Mouse (Mus musculus) limb, embryonic 12.5 days (tissue): ENCODE measurements around the gene C1qtnf4. TPM values are rescaled to one million over a fixed set of nuclear protein-coding genes. Genes with fewer than 3 reads are reported as not detected.
A peak's percentile ranks its signal among the peaks of the same experiment; 100 is the strongest.
"Not testable (repeated sequence)": the region's sequence is repeated elsewhere in the genome, so short reads cannot be mapped to it uniquely, and the experiment has no call there.

Source experiments
- ATAC-seq: fragments of 200-750 bp; cut with Nextera tagmentation; 2 replicates; pipeline ENCODE4 v1.8.0; 2017; ENCODE audit warnings: low read depth, moderate TSS enrichment; ENCODE audit not compliant: insufficient number of reproducible peaks, insufficient read depth, low FRiP score, low TSS enrichment
- H3K27ac ChIP-seq: fragments of 300-500 bp; sonication (generic); 2 replicates; pipeline ENCODE4 v1.5.1; 2016; ENCODE audit warnings: mild to moderate bottlenecking, moderate library complexity
- H3K27me3 ChIP-seq: fragments of 300-500 bp; sonication (generic); 2 replicates; pipeline ENCODE4 v1.6.1; 2016; ENCODE audit warnings: mild to moderate bottlenecking, moderate library complexity
- H3K36me3 ChIP-seq: fragments of 300-500 bp; sonication (generic); 2 replicates; pipeline ENCODE4 v1.6.1; 2016; ENCODE audit warnings: mild to moderate bottlenecking, moderate library complexity
- H3K4me1 ChIP-seq: fragments of 300-500 bp; sonication (generic); replicated peaks from 2 replicates; pipeline ENCODE4 v1.6.1; 2016
- H3K4me2 ChIP-seq: fragments of 300-500 bp; sonication (generic); 2 replicates; pipeline ENCODE4 v1.6.1; 2016; ENCODE audit warnings: mild to moderate bottlenecking, moderate library complexity
- H3K4me3 ChIP-seq: fragments of 300-500 bp; sonication (generic); replicated peaks from 2 replicates; pipeline ENCODE4 v1.5.1; 2016; ENCODE audit warnings: mild to moderate bottlenecking
- H3K9ac ChIP-seq: fragments of 300-500 bp; sonication (generic); replicated peaks from 2 replicates; pipeline ENCODE4 v1.6.1; 2016; ENCODE audit warnings: mild to moderate bottlenecking, moderate library complexity
- H3K9me3 ChIP-seq: fragments of 300-500 bp; sonication (generic); 2 replicates; pipeline ENCODE4 v1.6.1; 2016; ENCODE audit warnings: mild to moderate bottlenecking, moderate library complexity
- WGBS: fragments of 180-500 bp; shearing (Covaris S2); methylation state at CpG from one replicate; pipeline ENCODE4 v1.1.7; 2016; 5-methylcytosine and 5-hydroxymethylcytosine counted together
- polyA plus RNA-seq: library from polyadenylated mRNA; unstranded; fragments of >200 nt; fragmentation: Nextera tagmentation; extraction: Ambion mirVana; gene quantifications from 2 replicates; pipeline ENCODE4 v1.2.1, GENCODE M21; 2016

C1qtnf4 gene
- polyA plus RNA-seq, 1 experiment from 2014 or later = 20.9 TPM

DNA sequence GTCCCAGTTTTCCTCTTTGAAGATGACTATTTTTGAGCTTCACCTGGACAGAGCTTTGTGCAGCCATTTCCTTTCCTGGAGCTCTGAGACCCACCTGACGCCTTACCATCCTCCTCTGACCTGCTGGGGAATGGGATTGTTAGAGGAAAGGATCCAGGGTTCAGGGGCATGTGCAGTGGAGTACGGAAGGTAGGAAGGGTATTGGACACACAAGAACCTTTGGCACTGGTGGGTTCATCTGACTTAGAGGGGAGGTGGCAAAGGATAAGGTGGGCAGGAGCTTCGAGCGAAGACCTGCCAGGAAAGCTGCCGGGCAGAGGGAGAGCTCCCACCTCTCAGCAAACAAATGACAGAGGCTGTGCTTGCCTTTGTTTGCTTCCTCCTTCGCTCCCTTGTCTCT lies 776 bp downstream of the C1qtnf4 start:
- Histone ChIP-seq H3K36me3 (no peaks in the 10 kb centered on the region), H3K4me3 (peak overlapping the region; percentile 64), H3K27me3 (peaks cover 75% of the 10 kb centered on the region), H3K27ac (no peak overlapping the region), H3K4me2 (peak overlapping the region; percentile 94), H3K9me3 (no peaks in the 10 kb centered on the region), H3K9ac (no peak overlapping the region), H3K4me1 (peaks cover 32% of the 10 kb centered on the region)
- no peak for ATAC-seq
- WGBS = 45% methylated on average over 6 of the region's 6 CpGs

DNA sequence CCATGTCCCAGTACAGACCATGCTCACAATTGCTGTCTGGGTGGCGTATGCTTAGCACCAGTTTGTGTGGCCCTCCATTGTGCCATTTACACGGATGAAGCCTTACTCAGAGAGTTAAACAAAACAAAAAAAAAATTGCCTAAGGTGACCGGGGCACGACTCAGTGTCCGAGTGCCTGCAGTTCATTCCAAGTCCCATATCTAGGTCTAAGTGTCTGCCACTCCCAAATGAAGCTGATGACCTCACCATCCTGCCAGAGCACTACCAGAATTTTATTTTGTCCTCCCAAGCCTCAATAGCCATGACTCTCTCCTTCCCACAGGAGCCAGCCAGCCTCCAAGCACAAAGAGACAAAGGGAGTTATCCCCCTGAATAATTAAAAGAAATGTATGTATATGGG lies 2.0 kb downstream of the C1qtnf4 start:
- no peak overlapping the region for H3K27ac ChIP-seq
- H3K9me3 ChIP-seq = no peaks in the 10 kb centered on the region
- WGBS = 82% methylated on average over 5 of the region's 5 CpGs
- H3K4me1 ChIP-seq = peaks cover 32% of the 10 kb centered on the region
- H3K9ac ChIP-seq = no peak overlapping the region
- ATAC-seq = no peak
- peaks cover 70% of the 10 kb centered on the region for H3K27me3 ChIP-seq
- H3K4me3 ChIP-seq = no peak overlapping the region
- no peak overlapping the region for H3K4me2 ChIP-seq
- H3K36me3 ChIP-seq = peaks cover 9% of the 10 kb centered on the region; the same call in 1 of the 2 replicates

DNA sequence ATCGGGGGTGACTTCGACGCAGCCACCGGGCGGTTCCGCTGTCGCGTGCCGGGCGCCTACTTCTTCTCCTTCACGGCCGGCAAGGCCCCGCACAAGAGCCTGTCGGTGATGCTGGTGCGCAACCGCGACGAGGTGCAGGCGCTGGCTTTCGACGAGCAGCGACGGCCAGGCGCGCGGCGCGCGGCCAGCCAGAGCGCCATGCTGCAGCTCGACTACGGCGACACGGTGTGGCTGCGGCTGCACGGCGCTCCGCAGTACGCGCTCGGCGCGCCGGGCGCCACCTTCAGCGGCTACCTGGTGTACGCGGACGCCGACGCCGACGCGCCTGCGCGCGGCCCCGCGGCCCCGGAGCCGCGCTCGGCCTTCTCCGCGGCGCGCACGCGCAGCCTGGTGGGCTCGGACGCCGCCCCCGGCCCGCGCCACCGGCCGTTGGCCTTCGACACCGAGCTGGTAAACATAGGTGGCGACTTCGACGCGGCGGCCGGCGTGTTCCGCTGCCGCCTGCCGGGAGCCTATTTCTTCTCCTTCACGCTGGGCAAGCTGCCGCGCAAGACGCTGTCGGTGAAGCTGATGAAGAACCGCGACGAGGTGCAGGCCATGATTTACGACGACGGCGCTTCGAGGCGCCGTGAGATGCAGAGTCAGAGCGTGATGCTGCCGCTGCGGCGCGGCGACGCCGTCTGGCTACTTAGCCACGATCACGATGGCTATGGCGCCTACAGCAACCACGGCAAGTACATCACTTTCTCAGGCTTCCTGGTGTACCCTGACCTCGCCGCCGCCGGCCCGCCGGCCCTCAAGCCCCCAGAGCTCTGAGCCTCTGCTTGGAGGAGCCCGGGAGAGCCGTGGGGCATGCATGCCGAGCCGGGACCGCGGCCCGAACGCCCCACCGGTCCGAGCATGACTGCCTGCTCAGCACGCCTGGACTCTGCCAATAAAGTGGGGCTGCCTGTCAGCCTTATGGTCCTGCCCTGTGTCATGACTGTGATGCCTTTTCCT lies 4.2 kb downstream of the C1qtnf4 start:
- H3K9ac ChIP-seq = peak overlapping the region; percentile 74
- peaks cover 59% of the 10 kb centered on the region for H3K27me3 ChIP-seq
- peak; percentile 62 for ATAC-seq
- peak overlapping the region; percentile 80 for H3K4me2 ChIP-seq
- H3K36me3 ChIP-seq = peaks cover 24% of the 10 kb centered on the region; the same call in 1 of the 2 replicates
- H3K27ac ChIP-seq = 0 out of 2 replicates have a peak overlapping the region, but pooled peaks have one; percentile 50
- peak overlapping the region; percentile 54 for H3K4me3 ChIP-seq
- peaks cover 29% of the 10 kb centered on the region for H3K4me1 ChIP-seq
- 3% methylated on average over 133 of the region's 133 CpGs for WGBS
- H3K9me3 ChIP-seq = no peaks in the 10 kb centered on the region

DNA sequence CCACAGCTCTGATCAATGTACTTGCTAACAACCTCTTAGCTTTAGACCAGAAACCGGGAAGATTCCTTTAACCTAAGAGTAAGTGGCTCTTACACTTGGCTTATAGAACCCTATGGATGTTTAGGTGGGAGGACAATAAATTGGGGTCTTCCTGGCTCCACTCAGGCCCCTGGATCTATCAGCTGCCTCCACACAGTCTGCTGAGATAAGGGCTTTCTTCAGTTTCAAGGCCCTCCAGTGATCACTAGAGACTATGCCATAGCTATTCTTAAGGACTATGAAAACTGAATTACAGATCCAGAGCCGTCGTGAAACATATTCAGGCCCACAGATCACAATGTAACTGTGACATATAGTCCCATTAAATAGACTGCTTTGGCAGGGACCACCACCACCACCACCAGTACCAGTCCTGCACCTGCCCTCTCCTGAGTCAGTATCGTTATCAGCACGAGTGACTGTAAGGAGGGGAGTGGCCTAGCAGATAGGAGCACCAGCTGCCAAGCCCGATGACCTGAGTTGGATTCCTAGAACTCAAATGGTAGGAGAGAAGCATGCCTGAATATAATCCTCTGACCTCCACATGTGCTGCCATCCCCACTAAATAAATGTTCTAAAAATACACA lies 8.1 kb downstream of the C1qtnf4 start:
- Histone ChIP-seq H3K4me2 (no peak overlapping the region), H3K9me3 (no peaks in the 10 kb centered on the region), H3K4me1 (peaks cover 15% of the 10 kb centered on the region; the same call in 1 of the 2 replicates), H3K9ac (no peak overlapping the region), H3K27me3 (peaks cover 20% of the 10 kb centered on the region), H3K27ac (no peak overlapping the region), H3K36me3 (peaks cover 62% of the 10 kb centered on the region), H3K4me3 (no peak overlapping the region)
- ATAC-seq = no peak
- WGBS = 91% methylated on average over 6 of the region's 6 CpGs

- H3K27ac ChIP-seq, H3K4me3 ChIP-seq, H3K4me2 ChIP-seq, H3K9me3 ChIP-seq, H3K9ac ChIP-seq, ATAC-seq: not testable (repeated sequence)
- 92% methylated on average over 3 of the region's 3 CpGs for WGBS
- peaks cover 67% of the 10 kb centered on the region for H3K36me3 ChIP-seq
- peaks cover 12% of the 10 kb centered on the region; the same call in 1 of the 2 replicates for H3K4me1 ChIP-seq
- H3K27me3 ChIP-seq = peaks cover 15% of the 10 kb centered on the region
Observed at GRCm38 (mm10) chr2:90894299-90894677, 8.6 kb downstream of the C1qtnf4 start.

GRCm38 (mm10) chr2:90903398-90903797 lies 17.7 kb downstream of the C1qtnf4 start:
- H3K36me3 ChIP-seq = peaks cover 65% of the 10 kb centered on the region
- peak overlapping the region; percentile 93 for H3K9ac ChIP-seq
- peak overlapping the region; percentile 78 for H3K4me2 ChIP-seq
- peaks cover 21% of the 10 kb centered on the region for H3K4me1 ChIP-seq
- H3K27me3 ChIP-seq = no peaks in the 10 kb centered on the region
- H3K9me3 ChIP-seq = no peaks in the 10 kb centered on the region
- no peak overlapping the region for H3K27ac ChIP-seq
- peak overlapping the region; percentile 88 for H3K4me3 ChIP-seq
- ATAC-seq = no peak
- 91% methylated on average over 2 of the region's 2 CpGs for WGBS

DNA sequence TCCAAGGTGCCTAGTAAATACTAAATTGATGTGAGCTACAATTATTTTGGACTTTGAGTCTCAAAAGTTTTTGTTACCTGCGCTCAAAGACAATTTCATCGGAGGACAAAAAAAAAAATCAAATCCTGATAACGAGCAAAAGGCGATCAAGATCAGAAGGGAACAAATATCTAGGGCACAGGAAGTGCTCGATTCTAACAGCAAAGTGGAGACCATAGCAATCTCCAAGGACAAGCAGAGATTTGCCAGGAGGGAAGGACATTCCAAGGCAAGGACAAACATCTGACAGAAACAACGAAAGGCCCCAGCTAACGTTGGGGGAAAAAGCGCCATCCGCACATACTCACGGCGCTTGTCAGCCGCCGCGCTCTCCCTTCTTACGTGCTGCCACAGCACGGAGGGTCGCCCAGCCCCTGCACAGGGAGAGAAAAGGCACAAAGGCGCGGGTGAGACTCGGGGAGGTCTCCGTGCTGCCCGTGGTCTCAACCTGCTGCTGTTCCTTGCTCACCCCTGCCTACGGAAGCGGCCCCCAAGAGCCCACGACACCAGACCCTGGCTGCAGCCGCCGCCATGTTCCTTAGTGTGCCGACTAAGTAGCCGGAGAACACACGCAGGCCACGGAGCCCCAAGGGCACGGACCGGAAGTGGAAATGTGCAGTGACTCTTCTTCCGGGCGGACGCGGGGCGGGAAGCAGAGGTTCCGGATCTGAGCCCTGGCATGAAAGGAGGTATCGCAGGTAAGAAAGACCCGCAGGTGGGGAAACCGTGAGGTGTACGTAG lies 18.6 kb downstream of the C1qtnf4 start, which contains the start of the genes Kbtbd4 and Ndufs3:
Kbtbd4 (plus strand) TSS at position 665 of the 780 bp plus-strand sequence.
Ndufs3 (minus strand) TSS at position 752 of the 780 bp plus-strand sequence.
- peaks cover 65% of the 10 kb centered on the region for H3K36me3 ChIP-seq
- peak within 1 kb of the TSS; percentile 93 for H3K27ac ChIP-seq
- H3K9ac ChIP-seq = peak within 1 kb of the TSS; percentile 93
- peaks cover 21% of the 10 kb centered on the region for H3K4me1 ChIP-seq
- WGBS = under 1% methylated on average over 43 of the region's 43 CpGs
- H3K9me3 ChIP-seq = no peaks in the 10 kb centered on the region
- H3K4me3 ChIP-seq = peak within 1 kb of the TSS; percentile 88
- H3K27me3 ChIP-seq = no peaks in the 10 kb centered on the region
- peak; percentile 91 for ATAC-seq
- peak within 1 kb of the TSS; percentile 78 for H3K4me2 ChIP-seq

GRCm38 (mm10) chr2:90904856-90905224 lies 19.2 kb downstream of the C1qtnf4 start:
- Histone ChIP-seq H3K36me3 (peaks cover 65% of the 10 kb centered on the region), H3K27ac (peak overlapping the region; percentile 93), H3K27me3 (no peaks in the 10 kb centered on the region), H3K4me3 (peak overlapping the region; percentile 88), H3K9me3 (no peaks in the 10 kb centered on the region), H3K4me2 (peak overlapping the region; percentile 78), H3K4me1 (peaks cover 21% of the 10 kb centered on the region), H3K9ac (peak overlapping the region; percentile 93)
- ATAC-seq = peak; percentile 77
- WGBS = 1% methylated on average over 21 of the region's 21 CpGs

DNA sequence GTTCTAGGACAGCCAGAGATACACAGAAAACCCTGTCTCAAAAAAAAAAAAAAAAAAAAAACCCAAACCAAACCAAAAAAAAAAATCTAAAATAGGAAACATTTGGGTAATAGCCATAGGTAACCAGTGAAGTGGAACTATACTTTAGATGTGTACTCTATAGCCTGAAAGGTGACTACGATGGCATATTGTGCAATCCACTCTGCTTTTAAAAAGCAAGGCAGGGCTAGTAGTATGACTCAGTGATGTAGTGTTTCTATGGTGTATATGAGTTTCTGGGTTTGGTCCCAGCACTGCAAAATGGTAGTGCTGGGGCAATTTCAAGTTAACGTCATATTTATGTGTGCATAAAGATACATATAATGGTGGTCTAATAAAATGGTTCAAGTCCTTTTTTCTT lies 21.1 kb downstream of the C1qtnf4 start:
- H3K9ac ChIP-seq = no peak overlapping the region
- H3K4me2 ChIP-seq = no peak overlapping the region
- peaks cover 67% of the 10 kb centered on the region for H3K36me3 ChIP-seq
- WGBS = 96% methylated on average over 2 of the region's 2 CpGs
- H3K4me3 ChIP-seq = no peak overlapping the region
- no peaks in the 10 kb centered on the region for H3K27me3 ChIP-seq
- no peak overlapping the region for H3K27ac ChIP-seq
- no peaks in the 10 kb centered on the region for H3K9me3 ChIP-seq
- H3K4me1 ChIP-seq = peaks cover 21% of the 10 kb centered on the region
- no peak for ATAC-seq

DNA sequence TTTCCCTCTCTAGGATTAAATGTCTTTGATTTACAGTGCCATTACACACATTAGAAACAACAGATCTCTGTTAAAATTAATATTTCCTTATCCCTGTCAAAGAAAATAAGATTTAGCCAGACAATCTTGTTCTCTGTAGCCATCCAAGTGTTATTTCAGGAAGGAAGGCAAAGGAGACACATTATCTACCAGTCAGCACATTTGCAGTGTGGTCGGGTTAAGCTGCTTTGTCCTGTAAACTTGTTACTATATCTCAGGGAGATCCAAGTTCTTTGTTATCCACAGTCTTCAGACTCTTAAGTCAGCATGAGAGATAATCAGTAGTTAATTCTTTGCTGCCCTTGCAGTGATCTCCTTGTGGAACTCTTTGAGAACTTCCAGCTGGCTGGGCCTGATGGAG lies 25.2 kb downstream of the C1qtnf4 start:
- peaks cover 11% of the 10 kb centered on the region for H3K4me1 ChIP-seq
- H3K9me3 ChIP-seq = no peaks in the 10 kb centered on the region
- no peak for ATAC-seq
- H3K27ac ChIP-seq = no peak overlapping the region
- H3K4me2 ChIP-seq = no peak overlapping the region
- no peak overlapping the region for H3K4me3 ChIP-seq
- H3K9ac ChIP-seq = no peak overlapping the region
- 92% methylated on average over 1 of the region's 1 CpGs for WGBS
- H3K36me3 ChIP-seq = peaks cover 83% of the 10 kb centered on the region
- no peaks in the 10 kb centered on the region for H3K27me3 ChIP-seq
